Mouse (Mus musculus) right cerebral cortex, postnatal 10 days (tissue): ENCODE measurements around the gene Grik1.

Experiments used
- DNase-seq, 2 experiments: peaks; one replicate each; pipeline ENCODE4 v3.0.0; 2021; ENCODE audit warnings: low spot score in 2 of 2

Grik1 gene

DNA sequence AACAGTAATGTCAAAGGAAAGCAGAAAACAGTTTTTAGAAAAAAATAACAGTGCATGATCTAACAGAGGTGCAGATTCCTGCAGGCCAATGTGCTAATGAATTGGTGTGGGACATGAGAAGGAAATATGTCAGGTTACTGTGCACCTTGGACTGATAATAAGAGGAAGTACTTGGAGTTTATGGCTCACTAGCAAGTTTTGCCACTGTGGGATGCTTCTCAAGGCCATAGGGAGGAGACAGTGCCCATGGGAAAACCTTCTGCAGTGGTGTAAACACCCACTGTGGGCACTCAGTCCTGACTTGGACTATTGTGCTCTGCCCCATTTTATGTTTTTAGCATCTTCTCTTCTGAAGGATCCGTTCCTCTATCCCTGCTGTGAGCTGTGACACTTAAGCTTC is 428.3 kb downstream of the Grik1 start:
- DNase-seq: no peak

DNA sequence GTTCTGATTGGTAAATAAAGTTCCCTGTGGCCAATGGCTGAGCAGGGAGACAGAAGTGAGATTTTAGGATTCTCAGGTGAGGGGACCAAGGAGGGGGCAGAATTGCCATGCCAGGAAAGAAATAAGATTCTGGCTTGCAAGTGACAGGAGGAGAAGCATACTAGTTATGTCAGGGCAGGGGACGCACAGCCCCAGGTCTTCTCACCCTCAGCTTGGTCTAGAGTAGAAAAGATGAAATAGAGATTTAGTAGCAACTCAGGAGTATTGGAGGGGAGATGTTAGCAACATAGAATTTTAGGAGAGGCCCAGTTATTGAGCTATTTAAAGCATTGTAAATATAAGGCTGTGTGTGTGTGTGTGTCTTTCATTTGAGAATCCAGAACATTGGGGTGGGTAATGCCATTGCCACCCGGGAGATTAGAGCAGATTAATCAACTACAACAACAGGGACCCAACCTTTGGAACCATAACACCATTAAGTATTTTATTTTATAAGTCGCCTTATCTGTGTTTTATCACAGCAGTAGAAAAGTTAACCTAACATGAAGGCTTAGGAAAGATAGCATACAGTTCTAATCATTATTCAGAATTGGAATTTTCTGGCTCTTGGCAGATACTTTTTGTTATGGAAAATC is 436.5 kb downstream of the Grik1 start:
- no peak for DNase-seq

DNA sequence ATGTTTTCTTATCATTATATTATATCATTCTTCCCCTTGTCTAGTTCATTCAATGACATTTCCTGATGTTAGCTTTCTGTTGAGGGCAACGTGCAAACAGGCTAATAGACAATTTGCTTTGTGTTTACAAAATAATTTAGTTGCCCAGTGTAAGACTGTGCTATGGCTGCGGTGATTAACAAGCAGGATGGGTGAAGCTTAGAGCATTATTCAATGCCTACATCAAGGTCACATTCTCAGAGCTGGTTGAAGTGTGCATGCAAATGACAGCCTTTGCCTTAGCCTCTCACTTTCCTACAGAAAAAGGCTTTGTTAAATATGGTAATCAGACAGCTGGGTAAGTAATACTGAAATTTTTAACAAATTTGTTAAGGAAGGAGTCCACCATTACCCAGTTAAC is 438.5 kb downstream of the Grik1 start:
- no peak for DNase-seq

DNA sequence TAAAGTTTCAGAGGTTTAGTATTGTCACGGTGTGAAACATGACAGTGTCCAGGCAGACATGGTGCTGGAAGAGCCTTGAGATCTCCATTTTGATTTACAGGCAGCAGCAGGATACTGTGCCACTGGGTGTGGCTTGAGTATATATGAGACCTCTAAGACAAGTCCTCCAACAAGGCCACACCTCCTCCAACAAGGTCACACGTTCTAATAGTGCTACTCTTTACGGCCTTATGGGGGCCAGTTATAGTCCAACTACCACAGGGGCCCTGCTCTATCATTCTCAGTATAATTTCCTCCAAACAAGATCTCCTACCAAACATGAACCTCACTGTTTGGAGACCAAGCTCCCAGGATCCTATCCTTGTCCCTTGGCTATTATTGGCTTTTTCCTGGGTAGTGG is 441.3 kb downstream of the Grik1 start:
- no peak for DNase-seq
